Mouse (Mus musculus) small intestine, adult 2 months (tissue): ENCODE data around the gene Brip1. TPM values are rescaled to one million over a fixed set of nuclear protein-coding genes. Genes with fewer than 3 reads are reported as not detected.

Source experiments
- H3K27ac ChIP-seq: fragments of 200-500 bp; 2 replicates; pipeline ENCODE4 v1.5.1; 2012; ENCODE audit warnings: low read depth, low read length, control low read depth, inconsistent platforms; ENCODE audit not compliant: insufficient read depth
- H3K27me3 ChIP-seq: fragments of 200-500 bp; 2 replicates; pipeline ENCODE4 v1.6.1; 2012; ENCODE audit warnings: mild to moderate bottlenecking, moderate library complexity, low read length, inconsistent platforms; ENCODE audit not compliant: control insufficient read depth, insufficient read depth
- H3K36me3 ChIP-seq: fragments of 200-500 bp; 2 replicates; pipeline ENCODE4 v1.6.1; 2012; ENCODE audit warnings: mild to moderate bottlenecking, low read length, control low read depth, inconsistent platforms; ENCODE audit not compliant: control insufficient read depth, insufficient read depth
- H3K4me1 ChIP-seq: fragments of 200-500 bp; 2 replicates; pipeline ENCODE4 v1.6.1; 2012; ENCODE audit warnings: low read length, inconsistent platforms, mixed read lengths; ENCODE audit not compliant: control insufficient read depth, insufficient read depth, insufficient read length
- H3K4me3 ChIP-seq: fragments of 200-500 bp; 2 replicates; pipeline ENCODE4 v1.5.1; 2012; ENCODE audit warnings: low read depth, mild to moderate bottlenecking, control low read depth, inconsistent platforms, low read length, moderate library complexity
- CTCF ChIP-seq: fragments of 200-500 bp; IDR thresholded peaks from 2 replicates; pipeline ENCODE4 v1.5.1; 2012; ENCODE audit warnings: low read depth, mild to moderate bottlenecking, control low read depth, inconsistent platforms, low read length, moderate library complexity, mixed read lengths; ENCODE audit not compliant: insufficient replicate concordance, insufficient read length; ENCODE audit errors: extremely low read depth
- POLR2A ChIP-seq: fragments of 200-500 bp; IDR thresholded peaks from 2 replicates; pipeline ENCODE4 v1.6.1; 2012; ENCODE audit warnings: low read depth, mild to moderate bottlenecking, control low read depth, inconsistent platforms, low read length, moderate library complexity
- WGBS: fragments of 180-500 bp; shearing (Covaris S2); methylation state at CpG from one replicate; pipeline ENCODE4 v1.1.7; 2018; 5-methylcytosine and 5-hydroxymethylcytosine counted together
- polyA plus RNA-seq: library from polyadenylated mRNA; depleted of rRNA; stranded (reverse); fragments of >200 nt; gene quantifications from 2 replicates; pipeline ENCODE4 v1.2.3, GENCODE M21; 2012

The Brip1 gene
- polyA plus RNA-seq, 1 experiment: 0.33 TPM

GRCm38 (mm10) chr11:86051383-86051782 lies 149.6 kb downstream of the Brip1 start:
- WGBS: 60% methylated on average over 6 of the region's 6 CpGs
- no peak for TF ChIP-seq CTCF
- no peak for TF ChIP-seq POLR2A
- Histone ChIP-seq H3K27me3 (no peaks in the 10 kb centered on the region; the same call in 1 of the 2 replicates), H3K4me1 (no peaks in the 10 kb centered on the region), H3K36me3 (no peaks in the 10 kb centered on the region), H3K4me3 (no peak overlapping the region), H3K27ac (no peak overlapping the region)

- no peaks in the 10 kb centered on the region; the same call in 1 of the 2 replicates for H3K27me3 ChIP-seq
- no peak overlapping the region for H3K4me3 ChIP-seq
- WGBS: 73% methylated on average over 8 of the region's 8 CpGs
- H3K27ac ChIP-seq: no peak overlapping the region
- H3K4me1 ChIP-seq: no peaks in the 10 kb centered on the region
- TF ChIP-seq CTCF (no peak), POLR2A (no peak)
- no peaks in the 10 kb centered on the region for H3K36me3 ChIP-seq
These were observed 150.3 kb downstream of the Brip1 start for GRCm38 (mm10) chr11:86050430-86051280.

- Histone ChIP-seq H3K27ac (no peak overlapping the region), H3K27me3 (no peaks in the 10 kb centered on the region), H3K36me3 (no peaks in the 10 kb centered on the region), H3K4me1 (no peaks in the 10 kb centered on the region), H3K4me3 (no peak overlapping the region)
- TF ChIP-seq CTCF: no peak
- no peak for TF ChIP-seq POLR2A
- 71% methylated on average over 5 of the region's 5 CpGs for WGBS
These were observed 161.0 kb downstream of the Brip1 start for GRCm38 (mm10) chr11:86039994-86040393.

GRCm38 (mm10) chr11:86039355-86039754 lies 161.6 kb downstream of the Brip1 start:
- no peaks in the 10 kb centered on the region for H3K36me3 ChIP-seq
- no peaks in the 10 kb centered on the region for H3K27me3 ChIP-seq
- H3K4me3 ChIP-seq: no peak overlapping the region
- 84% methylated on average over 8 of the region's 8 CpGs for WGBS
- TF ChIP-seq CTCF: no peak
- TF ChIP-seq POLR2A: no peak
- H3K4me1 ChIP-seq: no peaks in the 10 kb centered on the region
- H3K27ac ChIP-seq: no peak overlapping the region

GRCm38 (mm10) chr11:86038701-86039100 lies 162.3 kb downstream of the Brip1 start:
- H3K27me3 ChIP-seq: no peaks in the 10 kb centered on the region
- WGBS: 63% methylated on average over 13 of the region's 13 CpGs

GRCm38 (mm10) chr11:86032910-86033309 lies 168.1 kb downstream of the Brip1 start:
- no peaks in the 10 kb centered on the region for H3K27me3 ChIP-seq
- no peaks in the 10 kb centered on the region for H3K36me3 ChIP-seq
- H3K4me1 ChIP-seq: no peaks in the 10 kb centered on the region
- 26% methylated on average over 4 of the region's 4 CpGs for WGBS
- no peak overlapping the region for H3K27ac ChIP-seq
- TF ChIP-seq CTCF (no peak), POLR2A (no peak)
- no peak overlapping the region for H3K4me3 ChIP-seq

More at GRCm38 (mm10) chr11:86038701-86039100, 162.3 kb downstream of the Brip1 start:
- TF ChIP-seq POLR2A (no peak), CTCF (no peak)
- Histone ChIP-seq H3K4me1 (no peaks in the 10 kb centered on the region), H3K27ac (no peak overlapping the region), H3K4me3 (no peak overlapping the region), H3K36me3 (no peaks in the 10 kb centered on the region)

- Histone ChIP-seq H3K36me3 (no peaks in the 10 kb centered on the region), H3K27ac (no peak overlapping the region), H3K27me3 (no peaks in the 10 kb centered on the region), H3K4me1 (no peaks in the 10 kb centered on the region), H3K4me3 (no peak overlapping the region)
- WGBS: 59% methylated on average over 5 of the region's 5 CpGs
- no peak for TF ChIP-seq CTCF
- TF ChIP-seq POLR2A: no peak
These were observed 173.0 kb downstream of the Brip1 start for GRCm38 (mm10) chr11:86028034-86028433.
